Mouse (Mus musculus): ENCODE data around the gene Card19. TPM values are rescaled to one million over a fixed set of nuclear protein-coding genes. Genes with fewer than 3 reads are reported as not detected.
A peak's percentile ranks its signal among the peaks of the same experiment; 100 is the strongest.

Card19 gene
- total and polyA plus RNA-seq, 3 experiments = 15.8 to 51.8 TPM; not detected in 1

DNA sequence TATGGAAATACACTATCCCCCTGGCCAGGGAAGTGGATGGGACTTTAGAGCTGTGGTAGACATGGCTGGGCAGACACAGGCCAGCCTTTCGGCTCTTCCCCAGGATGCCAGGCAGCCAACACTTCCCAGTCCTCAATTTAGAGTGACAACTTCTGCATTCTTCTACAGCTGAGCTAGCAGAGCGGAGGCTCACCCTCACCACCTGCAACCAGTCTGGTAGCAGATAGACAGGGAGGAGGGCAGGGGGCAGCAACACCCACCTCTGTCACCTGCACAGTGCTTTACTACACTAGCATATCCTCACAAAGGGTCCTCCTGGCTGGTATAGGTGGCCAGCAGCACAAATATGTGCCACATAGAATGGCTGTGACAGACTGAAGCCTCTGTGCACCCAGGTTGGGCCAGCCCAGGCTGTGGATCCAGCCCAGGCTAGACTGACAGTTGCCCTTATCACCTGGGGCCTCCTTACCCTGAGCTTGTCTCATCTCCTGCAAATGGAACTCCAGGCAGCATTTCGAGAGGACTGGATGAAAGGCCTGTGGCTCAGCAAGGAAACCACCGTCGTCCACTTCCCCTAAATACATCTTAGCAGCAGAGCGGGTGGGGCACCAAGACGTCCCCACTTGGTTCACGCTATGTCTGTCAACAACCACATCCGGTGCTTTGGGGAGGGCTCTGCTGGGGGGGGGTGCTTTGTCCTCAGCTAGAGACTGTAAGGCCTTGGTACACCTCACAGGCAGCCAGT is 26.7 kb upstream of the Card19 start:
- no peaks in the 10 kb centered on the region for H3K79me2 ChIP-seq (ENCODE audit: control insufficient read depth, insufficient read depth, low read length, poor library complexity)
- H3K4me3 ChIP-seq (ENCODE audit: control insufficient read depth in 1 of 2, insufficient read depth in 1 of 2, low read depth in 2 of 2, low read length in 2 of 2) = peak overlapping the region; percentile 8 to 25
- H3K4me1 ChIP-seq (ENCODE audit: control insufficient read depth in 1 of 2, insufficient read depth in 2 of 2, low read length in 2 of 2) = peaks cover 3 to 17% of the 10 kb centered on the region in 2 experiments
- H3K27me3 ChIP-seq (ENCODE audit: control insufficient read depth in 1 of 2, insufficient read depth in 2 of 2, low read length in 2 of 2) = no peaks in the 10 kb centered on the region
- peak overlapping the region; percentile 90 for H3K27ac ChIP-seq (ENCODE audit: control insufficient read depth, low read depth, low read length)
- no peaks in the 10 kb centered on the region for H3K9me3 ChIP-seq (replicated peaks; ENCODE audit: insufficient read depth, low read length)
- peak; percentile 96 for DNase-seq (ENCODE audit: low read depth, low spot score)
- peak overlapping the region; percentile 39 for H3K9ac ChIP-seq (ENCODE audit: control insufficient read depth, low read depth, low read length, poor library complexity, severe bottlenecking)
- peaks cover 0 to 7% of the 10 kb centered on the region in 2 experiments; a peak in 2 of 4 replicates for H3K36me3 ChIP-seq (ENCODE audit: control insufficient read depth in 1 of 2, insufficient read depth in 2 of 2, low read length in 2 of 2)
- TF ChIP-seq POLR2AphosphoS5 (IDR thresholded peaks at IDR 0.05; ENCODE audit: borderline replicate concordance, low read depth, low read length) = no peak
- TF ChIP-seq KAT2A (conservative IDR thresholded peaks at IDR 0.05; ENCODE audit: low read depth, low read length) = no peak; the same call in 1 of the 2 replicates
- TF ChIP-seq MAX (IDR thresholded peaks at IDR 0.05; ENCODE audit: low read length) = peak; percentile 36; the same call in 1 of the 2 replicates
- peak; percentile 52 for TF ChIP-seq TBP (IDR thresholded peaks at IDR 0.05; ENCODE audit: low read depth, low read length)
- TF ChIP-seq MAFK (IDR thresholded peaks at IDR 0.05; ENCODE audit: borderline replicate concordance, low read depth, low read length) = no peak; the same call in 1 of the 2 replicates
- peak; percentile 95; the same call in 1 of the 2 replicates for TF ChIP-seq MAZ (IDR thresholded peaks at IDR 0.05; ENCODE audit: low read depth, low read length)
- TF ChIP-seq TAL1 (IDR thresholded peaks at IDR 0.05; ENCODE audit: low read length) = peak; percentile 81
- peak; percentile 75 for TF ChIP-seq ETS1 (IDR thresholded peaks at IDR 0.05; ENCODE audit: low read depth, low read length)
- TF ChIP-seq MXI1 (IDR thresholded peaks at IDR 0.05; ENCODE audit: low read depth, low read length) = no peak; the same call in 1 of the 2 replicates
- TF ChIP-seq USF1 (IDR thresholded peaks at IDR 0.05; ENCODE audit: low read depth, low read length) = no peak
- TF ChIP-seq POLR2A (IDR thresholded peaks at IDR 0.05; ENCODE audit: control insufficient read depth in 1 of 2, insufficient read depth in 1 of 2, low read depth in 1 of 2, low read length in 2 of 2, poor library complexity in 1 of 2) = peak in 1 of 2 experiments; percentile 57; a peak in 2 of 4 replicates
- peak; percentile 75 to 85 for TF ChIP-seq EP300 (IDR thresholded peaks at IDR 0.05; ENCODE audit: low read depth in 1 of 2, low read length in 2 of 2)
- peak; percentile 50; the same call in 1 of the 2 replicates for TF ChIP-seq POLR2AphosphoS2 (IDR thresholded peaks at IDR 0.05; ENCODE audit: low read length)
- 0 out of 2 replicates have a peak, but pooled peaks have one; percentile 8 for TF ChIP-seq BHLHE40 (IDR thresholded peaks at IDR 0.05; ENCODE audit: borderline replicate concordance, low read depth, low read length)
- no peak for TF ChIP-seq CHD1 (IDR thresholded peaks at IDR 0.05; ENCODE audit: low read depth, low read length)
- no peak for TF ChIP-seq RAD21 (IDR thresholded peaks at IDR 0.05; ENCODE audit: low read depth, low read length)
- no peak; the same call in 1 of the 2 replicates for TF ChIP-seq ELF1 (IDR thresholded peaks at IDR 0.05; ENCODE audit: low read depth, low read length)
- peak; percentile 51; the same call in 1 of the 2 replicates for TF ChIP-seq TCF12 (IDR thresholded peaks at IDR 0.05; ENCODE audit: low read depth, low read length)
- TF ChIP-seq RCOR1 (IDR thresholded peaks at IDR 0.05; ENCODE audit: low read depth, low read length) = peak; percentile 8; the same call in 1 of the 2 replicates
- no peak for TF ChIP-seq UBTF (IDR thresholded peaks at IDR 0.05; ENCODE audit: borderline replicate concordance, insufficient read depth, low read depth, low read length)
- no peak for TF ChIP-seq SMC3 (IDR thresholded peaks at IDR 0.05; ENCODE audit: low read depth, low read length)
- no peak for TF ChIP-seq ZC3H11A (IDR thresholded peaks at IDR 0.05; ENCODE audit: low read depth, low read length)
- no peak for TF ChIP-seq ZNF384 (IDR thresholded peaks at IDR 0.05; ENCODE audit: low read depth, low read length)
- no peak for TF ChIP-seq ZKSCAN1 (IDR thresholded peaks at IDR 0.05; ENCODE audit: low read depth, low read length)
- no peak for TF ChIP-seq E2F4 (IDR thresholded peaks at IDR 0.05; ENCODE audit: borderline replicate concordance, low read depth, low read length)
- peak; percentile 30; the same call in 1 of the 2 replicates for TF ChIP-seq ZMIZ1 (IDR thresholded peaks at IDR 0.05; ENCODE audit: low read depth, low read length)
- TF ChIP-seq NELFE (IDR thresholded peaks at IDR 0.05; ENCODE audit: low read depth, low read length) = peak; percentile 52; the same call in 1 of the 2 replicates
- peak; percentile 64 for TF ChIP-seq HCFC1 (IDR thresholded peaks at IDR 0.05; ENCODE audit: low read depth, low read length)
- peak; percentile 76 for TF ChIP-seq SIN3A (IDR thresholded peaks at IDR 0.05; ENCODE audit: low read length)
- TF ChIP-seq GABPA (IDR thresholded peaks at IDR 0.05; ENCODE audit: low read depth, low read length) = no peak
- TF ChIP-seq MEF2A (IDR thresholded peaks at IDR 0.05; ENCODE audit: extremely low read depth, insufficient replicate concordance, low read depth, low read length, poor library complexity, severe bottlenecking) = no peak
- TF ChIP-seq MYB (IDR thresholded peaks at IDR 0.05; ENCODE audit: low read depth, low read length) = peak; percentile 75
- no peak for TF ChIP-seq NRF1 (IDR thresholded peaks at IDR 0.05; ENCODE audit: insufficient read depth, low read depth, low read length, poor library complexity, severe bottlenecking)
- no peak for TF ChIP-seq JUND (IDR thresholded peaks at IDR 0.05; ENCODE audit: low read depth, low read length)
- TF ChIP-seq USF2 (IDR thresholded peaks at IDR 0.05; ENCODE audit: borderline replicate concordance in 1 of 2, insufficient read depth in 1 of 2, low read depth in 1 of 2, low read length in 2 of 2) = no peak
